Comparison of ENCODE assay signal across 8 mouse cellular contexts in the genomic region with DNA sequence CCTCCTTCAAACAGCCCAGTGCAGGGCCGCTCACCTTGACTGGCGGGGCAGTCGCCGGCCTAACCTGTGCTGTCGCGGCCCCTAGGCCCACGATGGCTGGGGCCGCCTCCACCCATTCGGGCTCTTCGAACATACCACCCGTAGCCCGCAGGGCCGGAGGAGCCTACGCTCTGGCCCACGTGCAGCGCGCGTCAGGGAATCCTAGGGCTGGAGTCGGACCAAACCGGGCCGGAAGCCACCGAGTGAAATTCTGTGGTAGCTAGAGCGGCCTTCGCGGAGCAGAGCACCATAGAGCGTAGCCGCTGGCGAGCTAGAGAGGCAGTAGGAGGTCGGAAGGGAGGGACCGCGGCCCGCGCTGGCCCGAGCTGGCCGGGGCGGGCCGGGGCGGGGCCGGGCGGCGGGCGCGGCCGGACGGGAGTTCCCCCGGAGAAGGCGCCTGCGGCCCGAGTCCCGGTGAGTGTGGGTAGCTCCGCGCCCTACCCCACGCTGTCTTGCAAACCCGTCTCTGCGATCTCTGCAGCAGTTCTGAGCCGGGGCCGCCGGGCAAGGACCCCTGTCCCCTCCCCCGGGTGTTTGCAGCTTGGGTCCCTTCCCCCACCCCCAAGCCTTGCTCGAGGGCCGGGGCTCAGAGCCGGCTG. TPM values are rescaled to one million over a fixed set of nuclear protein-coding genes. Genes with fewer than 3 reads are reported as not detected.
DNase-seq lines count a peak whose midpoint lies in the region; ATAC-seq and TF ChIP-seq lines count a peak whose summit lies in the region.

A gene (plus strand): TSS at position 329 of the 638 bp plus-strand sequence.

- ATAC-seq in erythroblast, adult 5-6 weeks (replicated peaks; ENCODE audit: low FRiP score, poor library complexity, severe bottlenecking): peak; percentile 92
- peak; percentile 96 for ATAC-seq in heart, embryonic 11.5 days (replicated peaks; ENCODE audit: insufficient number of reproducible peaks, low FRiP score, low TSS enrichment)
- ATAC-seq in kidney, postnatal 0 days (replicated peaks; ENCODE audit: low FRiP score, low read depth): peak; percentile 97
- peak; percentile 97 for ATAC-seq in liver, embryonic 11.5 days (replicated peaks; ENCODE audit: low FRiP score)
- peak; percentile 96 for ATAC-seq in stomach, embryonic 14.5 days (ENCODE audit: insufficient number of reproducible peaks, insufficient read depth, low FRiP score, low read depth)

- peak within 1 kb of the TSS; percentile 71 for H3K4me3 ChIP-seq in heart, embryonic 11.5 days (ENCODE audit: low read depth, low read length)
- H3K4me3 ChIP-seq in kidney, postnatal 0 days (replicated peaks; ENCODE audit: low read depth, low read length): peak within 1 kb of the TSS; percentile 88
- peak within 1 kb of the TSS; percentile 92 for H3K4me3 ChIP-seq in liver, embryonic 11.5 days (ENCODE audit: low read depth, low read length)
- peak within 1 kb of the TSS; percentile 70 for H3K4me3 ChIP-seq in stomach, embryonic 14.5 days (ENCODE audit: low read depth, low read length)

- peak within 1 kb of the TSS; percentile 97 for H3K27ac ChIP-seq in heart, embryonic 11.5 days (ENCODE audit: low read depth, low read length)
- H3K27ac ChIP-seq in kidney, postnatal 0 days: peak within 1 kb of the TSS; percentile 95
- peak within 1 kb of the TSS; percentile 89 for H3K27ac ChIP-seq in liver, embryonic 11.5 days (ENCODE audit: low read depth, low read length)
- H3K27ac ChIP-seq in stomach, embryonic 14.5 days (ENCODE audit: low read length): peak within 1 kb of the TSS; percentile 82

- H3K36me3 ChIP-seq in heart, embryonic 11.5 days (ENCODE audit: control insufficient read depth, insufficient read depth, low read length): peaks cover 29% of the 10 kb centered on the region
- H3K36me3 ChIP-seq in kidney, postnatal 0 days (ENCODE audit: insufficient read depth, low read length): peaks cover 43% of the 10 kb centered on the region
- H3K36me3 ChIP-seq in liver, embryonic 11.5 days (ENCODE audit: control insufficient read depth, insufficient read depth, low read length): peaks cover 34% of the 10 kb centered on the region
- H3K36me3 ChIP-seq in stomach, embryonic 14.5 days (ENCODE audit: control insufficient read depth, insufficient read depth, low read length): peaks cover 38% of the 10 kb centered on the region

- H3K9me3 ChIP-seq in heart, embryonic 11.5 days (replicated peaks; ENCODE audit: control insufficient read depth, low read length): no peaks in the 10 kb centered on the region
- no peaks in the 10 kb centered on the region for H3K9me3 ChIP-seq in kidney, postnatal 0 days (replicated peaks; ENCODE audit: low read length)
- no peaks in the 10 kb centered on the region for H3K9me3 ChIP-seq in liver, embryonic 11.5 days (ENCODE audit: control insufficient read depth, low read length)
- H3K9me3 ChIP-seq in stomach, embryonic 14.5 days (ENCODE audit: control insufficient read depth, low read depth, low read length): no peaks in the 10 kb centered on the region

- 1% methylated on average over 42 of the region's 62 CpGs for WGBS in heart, embryonic 11.5 days (ENCODE audit: insufficient replicate concordance)
- WGBS in kidney, postnatal 0 days: under 1% methylated on average over 42 of the region's 62 CpGs
- under 1% methylated on average over 59 of the region's 62 CpGs for WGBS in liver, embryonic 11.5 days
- WGBS in stomach, embryonic 14.5 days: under 1% methylated on average over 50 of the region's 62 CpGs

- peak; percentile 86 for DNase-seq in B cell, adult 2 months
- DNase-seq in brain, adult 2 months (ENCODE audit: low read depth, low spot score): peak; percentile 98
- DNase-seq in kidney, postnatal 0 days (ENCODE audit: low spot score): peak; percentile 97
- DNase-seq in liver, embryonic 11.5 days (ENCODE audit: low spot score): peak; percentile 87
- peak; percentile 87 for DNase-seq in naive thymus-derived CD4-positive, alpha-beta T cell, adult 2 months (ENCODE audit: low read depth)

- H3K4me1 ChIP-seq in heart, embryonic 11.5 days (ENCODE audit: control insufficient read depth, insufficient read depth, low read length): peaks cover 23% of the 10 kb centered on the region
- peaks cover 13% of the 10 kb centered on the region for H3K4me1 ChIP-seq in kidney, postnatal 0 days (replicated peaks; ENCODE audit: insufficient read depth, low read length)
- peaks cover 22% of the 10 kb centered on the region for H3K4me1 ChIP-seq in liver, embryonic 11.5 days (replicated peaks; ENCODE audit: control insufficient read depth, insufficient read depth, low read length)
- peaks cover 23% of the 10 kb centered on the region for H3K4me1 ChIP-seq in stomach, embryonic 14.5 days (ENCODE audit: control insufficient read depth, insufficient read depth, low read length)

- H3K4me2 ChIP-seq in heart, embryonic 11.5 days: peak within 1 kb of the TSS; percentile 78
- H3K4me2 ChIP-seq in kidney, postnatal 0 days (ENCODE audit: low read length): peak within 1 kb of the TSS; percentile 76
- peak within 1 kb of the TSS; percentile 87 for H3K4me2 ChIP-seq in liver, embryonic 11.5 days
- peak within 1 kb of the TSS; percentile 71 for H3K4me2 ChIP-seq in stomach, embryonic 14.5 days (replicated peaks; ENCODE audit: low read depth, low read length)

- peak within 1 kb of the TSS; percentile 98 for H3K9ac ChIP-seq in heart, embryonic 11.5 days (ENCODE audit: low read depth, low read length)
- peak within 1 kb of the TSS; percentile 90 for H3K9ac ChIP-seq in kidney, postnatal 0 days (ENCODE audit: low read depth, low read length)
- H3K9ac ChIP-seq in liver, embryonic 11.5 days (ENCODE audit: low read depth, low read length): peak within 1 kb of the TSS; percentile 96
- peak within 1 kb of the TSS; percentile 78 for H3K9ac ChIP-seq in stomach, embryonic 14.5 days (replicated peaks; ENCODE audit: low read depth, low read length)

- no peak for TF ChIP-seq CTCF in kidney, postnatal 0 days (IDR thresholded peaks at IDR 0.05; ENCODE audit: low read depth)

- no peaks in the 10 kb centered on the region for H3K27me3 ChIP-seq in heart, embryonic 11.5 days (ENCODE audit: control insufficient read depth, insufficient read depth, low read length)
- H3K27me3 ChIP-seq in kidney, postnatal 0 days (ENCODE audit: insufficient read depth, low read length): no peaks in the 10 kb centered on the region
- no peaks in the 10 kb centered on the region for H3K27me3 ChIP-seq in liver, embryonic 11.5 days (replicated peaks; ENCODE audit: control insufficient read depth, insufficient read depth, low read length)
- no peaks in the 10 kb centered on the region for H3K27me3 ChIP-seq in stomach, embryonic 14.5 days (ENCODE audit: control insufficient read depth, insufficient read depth, low read length)

RNA-seq across cellular contexts. Expression of the gene that starts here (rescaled TPM):
- total RNA-seq in erythroblast, adult 5-6 weeks (2015; ENCODE audit: low replicate concordance): 45.0 and 76.3 TPM in 2 replicates
- 37.0 and 48.2 TPM in 2 replicates for total RNA-seq in erythroblast, adult 5-6 weeks (2017; ENCODE audit: low replicate concordance)
- polyA plus RNA-seq in heart, embryonic 11.5 days (2014; fragmentation: Nextera tagmentation; extraction: Ambion mirVana): 411 and 451 TPM in 2 replicates
- 318 and 342 TPM in 2 replicates for polyA plus RNA-seq in kidney, postnatal 0 days (2015; fragmentation: Nextera tagmentation; extraction: Ambion mirVana)
- polyA plus RNA-seq in liver, embryonic 11.5 days (2014; fragmentation: Nextera tagmentation; extraction: Ambion mirVana): 221 and 231 TPM in 2 replicates
- 373 and 394 TPM in 2 replicates for polyA plus RNA-seq in stomach, embryonic 14.5 days (2014; fragmentation: Nextera tagmentation; extraction: Ambion mirVana)

Comparison
In these comparisons a context has a peak if more than half of its experiments do, and no peak if none do; other contexts are left out.
1. Peak in every context shown above with its lines: DNase-seq, ATAC-seq, H3K4me3 ChIP-seq and H3K27ac ChIP-seq.